Mouse (Mus musculus) liver, embryonic 11.5 days (tissue): ENCODE results near the gene Myh11. TPM values are rescaled to one million over a fixed set of nuclear protein-coding genes. Genes with fewer than 3 reads are reported as not detected.

Source experiments
- ATAC-seq: fragments of 200-750 bp; cut with Nextera tagmentation; replicated peaks from 2 replicates; pipeline ENCODE4 v1.8.0; 2017; ENCODE audit warnings: moderate number of reproducible peaks, mild to moderate bottlenecking, moderate TSS enrichment, moderate library complexity; ENCODE audit not compliant: low FRiP score
- DNase-seq: peaks from one replicate; pipeline ENCODE4 v3.0.0-alpha.2; 2017; ENCODE audit warnings: low spot score
- H3K27ac ChIP-seq: fragments of 300-500 bp; sonication (generic); 2 replicates; pipeline ENCODE4 v1.5.1; 2014; ENCODE audit warnings: mild to moderate bottlenecking, low read depth, low read length, control low read depth
- H3K27me3 ChIP-seq: fragments of 300-500 bp; sonication (generic); replicated peaks from 2 replicates; pipeline ENCODE4 v1.6.1; 2014; ENCODE audit warnings: low read length, mixed read lengths; ENCODE audit not compliant: control insufficient read depth, insufficient read depth
- H3K36me3 ChIP-seq: fragments of 300-500 bp; sonication (generic); 2 replicates; pipeline ENCODE4 v1.6.1; 2014; ENCODE audit warnings: mild to moderate bottlenecking, low read length, moderate library complexity, mixed read lengths; ENCODE audit not compliant: control insufficient read depth, insufficient read depth
- H3K4me1 ChIP-seq: fragments of 300-500 bp; sonication (generic); replicated peaks from 2 replicates; pipeline ENCODE4 v1.6.1; 2014; ENCODE audit warnings: low read length, mixed read lengths; ENCODE audit not compliant: control insufficient read depth, insufficient read depth
- H3K4me2 ChIP-seq: fragments of 300-500 bp; sonication (generic); 2 replicates; pipeline ENCODE4 v1.6.1; 2014; ENCODE audit warnings: mild to moderate bottlenecking, control low read depth, moderate library complexity
- H3K4me3 ChIP-seq: fragments of 300-500 bp; sonication (generic); 2 replicates; pipeline ENCODE4 v1.5.1; 2014; ENCODE audit warnings: low read depth, low read length, control low read depth
- H3K9ac ChIP-seq: fragments of 300-500 bp; sonication (generic); 2 replicates; pipeline ENCODE4 v1.6.1; 2014; ENCODE audit warnings: low read depth, low read length, control low read depth
- H3K9me3 ChIP-seq: fragments of 300-500 bp; sonication (generic); 2 replicates; pipeline ENCODE4 v1.6.1; 2016; ENCODE audit warnings: low read length, inconsistent platforms, mixed read lengths; ENCODE audit not compliant: control insufficient read depth
- WGBS: fragments of 180-500 bp; shearing (Covaris S2); extraction: QIAGEN DNeasy Blood & Tissue Kit; methylation state at CpG from one replicate; pipeline ENCODE4 v1.1.7; 2014; 5-methylcytosine and 5-hydroxymethylcytosine counted together
- polyA plus RNA-seq: library from polyadenylated mRNA; unstranded; fragments of >200 nt; fragmentation: Nextera tagmentation; extraction: Ambion mirVana; gene quantifications from 2 replicates; pipeline ENCODE4 v1.2.1, GENCODE M21; 2014

The Myh11 gene
- 0.84 and 0.90 TPM in 2 replicates for polyA plus RNA-seq

DNA sequence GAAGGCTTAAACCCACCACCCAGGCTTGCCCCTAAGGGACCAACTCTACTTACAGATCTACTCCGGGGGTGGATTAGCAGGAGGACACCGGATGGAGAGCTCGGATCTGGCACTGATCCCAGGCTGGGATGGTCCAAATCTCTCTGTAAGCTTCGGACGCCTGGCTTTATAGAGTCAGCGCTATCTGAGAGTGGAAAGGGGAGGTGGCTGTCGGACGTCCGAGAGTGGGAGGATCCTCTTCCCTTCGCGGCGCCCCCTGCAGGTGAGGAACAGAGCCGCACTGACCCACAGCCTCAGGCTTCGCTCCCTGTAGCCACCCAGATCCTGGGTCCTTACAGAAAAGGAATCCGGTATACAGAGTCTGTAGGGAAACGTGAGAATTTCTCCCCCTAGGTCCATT is at the start of gene Myh11:
TSS of gene Myh11 (minus strand) at position 150 of the 400 bp plus-strand sequence.
- WGBS = 8% methylated on average over 15 of the region's 16 CpGs
- ATAC-seq = peak; percentile 75
- H3K4me3 ChIP-seq = no peak within 1 kb of the TSS
- H3K27ac ChIP-seq = no peak within 1 kb of the TSS
- peak; percentile 69 for DNase-seq
- H3K4me1 ChIP-seq = 0 out of 2 replicates have a peak, but pooled peaks cover 4% of the 10 kb centered on the region
- no peaks in the 10 kb centered on the region for H3K9me3 ChIP-seq
- no peak within 1 kb of the TSS for H3K9ac ChIP-seq
- peaks cover 21% of the 10 kb centered on the region for H3K27me3 ChIP-seq
- no peaks in the 10 kb centered on the region for H3K36me3 ChIP-seq
- H3K4me2 ChIP-seq = peak within 1 kb of the TSS; percentile 46

DNA sequence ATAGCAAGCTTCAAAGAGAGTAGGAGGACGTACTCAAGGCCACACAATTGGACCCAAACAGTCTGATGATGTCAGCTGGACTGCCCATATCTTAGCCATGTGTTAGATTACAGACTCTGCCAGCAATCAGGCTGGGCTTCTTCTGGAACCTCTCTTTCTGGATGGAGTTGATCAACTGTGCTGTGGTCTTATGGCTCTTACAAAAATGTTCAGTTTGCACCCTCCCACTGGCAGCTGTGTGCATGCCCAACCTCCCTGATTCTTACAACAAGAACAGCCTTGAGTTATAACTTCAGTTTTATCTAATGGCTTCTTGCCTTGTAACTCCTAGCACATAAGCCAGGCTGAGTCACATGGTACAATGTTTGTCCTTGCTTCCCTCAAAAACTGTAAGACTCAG is 37.0 kb upstream of the Myh11 start:
- no peak overlapping the region for H3K4me2 ChIP-seq
- ATAC-seq (no peak), DNase-seq (peak; percentile 8)
- H3K4me3 ChIP-seq = no peak overlapping the region
- H3K27ac ChIP-seq = no peak overlapping the region
- no peaks in the 10 kb centered on the region for H3K4me1 ChIP-seq
- WGBS = 67% methylated on average over 1 of the region's 1 CpGs
- H3K27me3 ChIP-seq = no peaks in the 10 kb centered on the region
- no peak overlapping the region for H3K9ac ChIP-seq
- no peaks in the 10 kb centered on the region for H3K9me3 ChIP-seq
- no peaks in the 10 kb centered on the region for H3K36me3 ChIP-seq

DNA sequence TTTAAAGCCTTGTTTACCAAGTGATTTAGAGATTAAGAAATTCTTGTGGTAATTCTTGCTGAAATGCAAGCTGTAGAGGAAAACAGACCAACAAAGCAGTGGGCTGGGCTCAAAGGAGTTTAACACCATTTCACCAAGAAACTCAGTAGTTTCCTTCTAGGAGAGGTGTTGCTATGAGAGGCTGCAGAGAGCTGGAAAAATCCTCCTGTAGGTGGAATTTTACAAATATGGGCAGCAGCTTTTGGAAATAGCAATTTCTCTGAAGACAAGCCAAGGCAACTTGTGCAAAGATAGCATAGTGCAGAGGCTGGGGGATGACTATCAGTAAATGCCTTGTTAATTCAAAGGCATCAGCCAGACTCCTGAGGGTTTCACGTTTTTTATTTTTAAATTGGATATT is 29.3 kb upstream of the Myh11 start:
- WGBS = 53% methylated on average over 1 of the region's 1 CpGs
- DNase-seq = no peak

DNA sequence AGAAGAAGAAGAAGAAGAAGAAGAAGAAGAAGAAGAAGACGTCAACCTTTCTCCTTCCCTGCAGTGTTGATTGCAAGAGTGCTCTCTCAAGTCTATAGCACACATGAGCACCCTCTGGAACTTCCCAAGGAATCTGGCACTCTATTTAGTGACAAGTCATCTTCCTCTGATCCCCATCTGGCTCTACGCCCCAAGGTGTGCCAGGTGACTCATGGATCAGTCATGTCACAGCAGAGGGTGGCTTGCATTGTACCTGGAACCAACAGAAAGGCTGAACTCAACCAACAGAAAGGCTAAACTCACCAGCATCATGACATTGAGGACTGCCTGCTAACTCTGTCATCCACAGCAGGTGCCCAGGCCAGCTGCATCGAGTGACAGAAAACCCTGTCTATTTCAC is 28.5 kb upstream of the Myh11 start:
- Histone ChIP-seq H3K4me1 (peaks cover 8% of the 10 kb centered on the region), H3K4me2 (no peak overlapping the region), H3K9me3 (no peaks in the 10 kb centered on the region), H3K36me3 (no peaks in the 10 kb centered on the region), H3K4me3 (no peak overlapping the region), H3K9ac (no peak overlapping the region), H3K27me3 (no peaks in the 10 kb centered on the region), H3K27ac (no peak overlapping the region)
- ATAC-seq (no peak), DNase-seq (no peak)
- WGBS = 74% methylated on average over 3 of the region's 3 CpGs

More for the DNA sequence above, 29.3 kb upstream of the Myh11 start:
- Histone ChIP-seq H3K9ac (no peak overlapping the region), H3K27ac (no peak overlapping the region), H3K9me3 (no peaks in the 10 kb centered on the region), H3K4me2 (no peak overlapping the region), H3K4me3 (no peak overlapping the region), H3K36me3 (no peaks in the 10 kb centered on the region), H3K4me1 (peaks cover 8% of the 10 kb centered on the region), H3K27me3 (no peaks in the 10 kb centered on the region)
- no peak for ATAC-seq

DNA sequence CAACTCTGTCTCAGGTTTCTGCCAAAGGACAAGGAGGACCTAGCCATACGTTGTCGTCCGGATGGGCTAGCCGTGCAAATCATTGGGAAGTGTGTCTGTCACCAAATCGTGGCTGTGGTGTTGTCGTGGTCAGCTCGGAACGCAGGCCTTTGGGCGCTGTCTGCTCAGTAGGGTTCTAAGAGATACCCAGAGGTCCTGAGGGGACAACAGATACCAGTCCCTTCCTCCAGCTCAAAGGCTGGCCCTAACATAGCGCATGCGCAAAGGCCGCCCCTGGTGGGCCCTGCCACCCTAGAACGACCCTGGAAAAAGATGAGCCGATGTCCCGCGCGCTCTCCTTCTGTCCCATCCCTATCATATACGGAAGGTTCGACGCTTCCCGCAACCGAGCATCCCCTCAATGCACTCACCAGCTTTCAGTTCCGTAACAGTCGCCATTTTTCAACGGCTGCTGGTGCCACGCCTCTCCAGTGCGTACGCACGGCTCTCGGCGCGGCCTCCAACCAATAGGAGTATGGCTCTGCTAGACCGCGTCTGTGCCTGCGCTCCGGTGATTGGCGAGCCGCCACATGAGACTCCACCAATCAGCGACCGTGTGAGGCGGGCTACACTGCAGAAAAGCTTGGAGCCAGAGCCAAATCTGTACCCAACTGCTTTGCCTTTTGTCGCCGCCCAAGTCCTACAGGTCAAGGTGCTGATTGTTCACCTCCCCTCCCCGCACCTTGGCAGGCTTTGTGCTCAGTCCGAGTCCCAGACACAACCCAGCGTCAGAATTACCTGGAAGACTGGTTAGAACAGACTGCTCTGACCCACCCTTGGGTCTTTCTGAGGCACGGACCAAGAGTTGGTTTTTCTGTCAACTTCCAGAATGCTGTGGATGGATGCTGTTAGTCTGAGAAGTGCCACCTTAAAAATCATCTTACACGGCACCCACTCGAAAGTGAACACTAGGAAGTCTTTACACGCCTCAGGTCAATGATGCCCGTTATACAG is 26.0 kb upstream of the Myh11 start, which contains the start of gene Fopnl:
TSS of gene Fopnl (minus strand) at position 522 of the 993 bp plus-strand sequence.
- DNase-seq (peak; percentile 89), ATAC-seq (peak; percentile 100)
- Histone ChIP-seq H3K27ac (peak within 1 kb of the TSS; percentile 35), H3K36me3 (peaks cover 2% of the 10 kb centered on the region; the same call in 1 of the 2 replicates), H3K4me2 (peak within 1 kb of the TSS; percentile 83), H3K9me3 (no peaks in the 10 kb centered on the region), H3K4me1 (peaks cover 8% of the 10 kb centered on the region), H3K4me3 (peak within 1 kb of the TSS; percentile 82), H3K27me3 (no peaks in the 10 kb centered on the region), H3K9ac (peak within 1 kb of the TSS; percentile 82)
- 3% methylated on average over 51 of the region's 51 CpGs for WGBS

DNA sequence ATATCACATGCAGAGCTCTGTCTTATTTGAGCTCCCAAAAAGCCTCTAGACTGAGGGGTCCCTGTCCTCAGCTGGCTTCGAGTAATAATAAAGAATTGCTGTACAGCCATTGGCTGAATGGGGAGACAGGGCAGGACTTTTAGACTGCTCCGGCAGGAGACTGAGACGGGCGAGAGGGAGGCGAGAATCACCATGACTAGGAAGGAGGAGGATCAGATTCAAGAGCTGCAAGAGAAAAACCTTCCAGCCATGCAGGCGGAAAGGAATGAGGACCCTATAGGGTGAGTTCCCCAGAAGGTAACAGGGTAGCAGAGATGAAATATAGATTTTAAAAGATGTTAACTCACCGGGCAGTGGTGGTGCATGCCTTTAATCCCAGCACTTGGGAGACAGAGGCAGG is 21.7 kb upstream of the Myh11 start:
- H3K9me3 ChIP-seq = no peaks in the 10 kb centered on the region
- H3K9ac ChIP-seq = no peak overlapping the region
- no peak overlapping the region for H3K27ac ChIP-seq
- DNase-seq (no peak), ATAC-seq (no peak)
- 91% methylated on average over 7 of the region's 7 CpGs for WGBS
- peaks cover 22% of the 10 kb centered on the region for H3K4me1 ChIP-seq
- peaks cover 7% of the 10 kb centered on the region for H3K36me3 ChIP-seq
- H3K27me3 ChIP-seq = no peaks in the 10 kb centered on the region
- no peak overlapping the region for H3K4me2 ChIP-seq
- H3K4me3 ChIP-seq = no peak overlapping the region

DNA sequence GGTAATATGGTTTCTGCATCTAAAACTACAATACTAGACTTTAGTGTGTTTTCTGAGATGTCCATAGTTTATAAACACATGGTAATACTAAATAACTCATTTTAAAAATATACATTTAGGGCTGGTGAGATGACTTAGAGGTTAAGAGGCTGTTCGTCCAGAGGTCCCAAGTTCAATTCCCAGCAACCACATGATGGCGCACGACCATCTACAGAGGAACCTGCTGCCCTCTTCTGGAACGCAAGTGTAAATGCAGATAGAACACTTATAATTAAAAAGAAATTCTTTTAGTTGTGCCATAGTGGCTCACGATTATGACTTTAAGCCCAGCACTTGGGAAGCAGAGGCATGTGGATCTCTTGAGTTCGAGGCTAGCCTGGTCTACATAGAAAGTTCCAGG is 20.2 kb upstream of the Myh11 start:
- peaks cover 7% of the 10 kb centered on the region for H3K36me3 ChIP-seq
- no peak for DNase-seq

GRCm38 (mm10) chr16:14309833-14310232 is 18.7 kb upstream of the Myh11 start:
- Histone ChIP-seq H3K27me3 (no peaks in the 10 kb centered on the region), H3K9ac (no peak overlapping the region), H3K4me2 (peak overlapping the region; percentile 31; the same call in 1 of the 2 replicates), H3K4me1 (peaks cover 24% of the 10 kb centered on the region), H3K9me3 (no peaks in the 10 kb centered on the region), H3K36me3 (peaks cover 7% of the 10 kb centered on the region), H3K4me3 (no peak overlapping the region), H3K27ac (no peak overlapping the region; the same call in 1 of the 2 replicates)
- WGBS = 39% methylated on average over 3 of the region's 3 CpGs
- no peak for DNase-seq
- ATAC-seq = peak; percentile 68

More for the DNA sequence above, 20.2 kb upstream of the Myh11 start:
- ATAC-seq = no peak
- Histone ChIP-seq H3K9ac (no peak overlapping the region), H3K9me3 (no peaks in the 10 kb centered on the region), H3K27me3 (no peaks in the 10 kb centered on the region), H3K4me1 (peaks cover 31% of the 10 kb centered on the region), H3K27ac (no peak overlapping the region), H3K4me2 (no peak overlapping the region), H3K4me3 (no peak overlapping the region)
- 38% methylated on average over 6 of the region's 6 CpGs for WGBS
